Mouse (Mus musculus) G1E (cell line): ENCODE results near the gene Olfr1184. TPM values are rescaled to one million over a fixed set of nuclear protein-coding genes. Genes with fewer than 3 reads are reported as not detected.
"Not testable (repeated sequence)": the region's sequence is repeated elsewhere in the genome, so short reads cannot be mapped to it uniquely, and the experiment has no call there.

Experiments used
- ATAC-seq: 2 replicates; pipeline ENCODE4 v1.8.0; 2016; ENCODE audit warnings: mild to moderate bottlenecking; ENCODE audit not compliant: insufficient number of reproducible peaks, poor library complexity, low FRiP score, severe bottlenecking; ENCODE audit errors: extremely low read depth
- DNase-seq: peaks from one replicate; pipeline ENCODE4 v3.0.0; 2012; ENCODE audit warnings: low spot score
- H3K27me3 ChIP-seq: 2 replicates; pipeline ENCODE4 v1.6.1; 2012; ENCODE audit warnings: mild to moderate bottlenecking, low read length, inconsistent platforms; ENCODE audit not compliant: insufficient read depth
- H3K36me3 ChIP-seq: replicated peaks from 2 replicates; pipeline ENCODE3; 2012; ENCODE audit warnings: mild to moderate bottlenecking, inconsistent platforms
- H3K4me1 ChIP-seq: 2 replicates; pipeline ENCODE4 v1.6.1; 2012; ENCODE audit warnings: low read depth, low read length, inconsistent platforms, mixed read lengths; ENCODE audit not compliant: insufficient read depth
- H3K4me3 ChIP-seq: 2 replicates; pipeline ENCODE4 v1.5.1; 2012; ENCODE audit warnings: low read depth, mild to moderate bottlenecking, inconsistent platforms, low read length, moderate library complexity, mixed read lengths
- H3K9me3 ChIP-seq: replicated peaks from 2 replicates; pipeline ENCODE4 v1.6.1; 2012; ENCODE audit warnings: inconsistent platforms
- CTCF ChIP-seq: IDR thresholded peaks from 2 replicates; pipeline ENCODE4 v1.5.1; 2012; ENCODE audit warnings: low read depth, low read length, inconsistent platforms, mixed read lengths
- GATA1 ChIP-seq: IDR thresholded peaks from 2 replicates; pipeline ENCODE4 v1.6.1; 2012; ENCODE audit warnings: borderline replicate concordance, low read length, inconsistent platforms, mixed read lengths
- GATA2 ChIP-seq: IDR thresholded peaks from 2 replicates; pipeline ENCODE4 v1.6.1; 2012; ENCODE audit warnings: low read depth, low read length, inconsistent platforms, borderline replicate concordance
- POLR2AphosphoS5 ChIP-seq: IDR thresholded peaks from 2 replicates; pipeline ENCODE4 v1.6.1; 2012; ENCODE audit warnings: low read depth, low read length, inconsistent platforms; ENCODE audit not compliant: insufficient replicate concordance
- TAL1 ChIP-seq: conservative IDR thresholded peaks from 2 replicates; pipeline ENCODE4 v1.6.1; 2012; ENCODE audit warnings: low read depth, low read length, inconsistent platforms, mixed read lengths
- polyA plus RNA-seq: library from polyadenylated mRNA; stranded (reverse); fragments of >175 nt; gene quantifications from 2 replicates; pipeline ENCODE4 v1.2.3, GENCODE M21; 2012
- total RNA-seq, 2 experiments: library from RNA; stranded (forward) in 1 of 2; stranded (reverse) in 1 of 2; fragments of 200-1000 nt in 1 of 2; fragments of >200 nt in 1 of 2; fragmentation: Nextera tagmentation in 1 of 2; gene quantifications; 2 replicates each; pipeline ENCODE4 v1.2.3; 2014 to 2017

Olfr1184 gene
- not detected in 2 replicates for total RNA-seq (2014; fragmentation: Nextera tagmentation)
- total RNA-seq (2017): not detected in 2 replicates
- polyA plus RNA-seq: not detected in 2 replicates

- DNase-seq: no peak
- no peaks in the 10 kb centered on the region for H3K9me3 ChIP-seq
- TF ChIP-seq GATA2: no peak
- no peak for TF ChIP-seq GATA1
- no peak for TF ChIP-seq POLR2AphosphoS5
- no peak for TF ChIP-seq CTCF
- no peak for TF ChIP-seq TAL1
- ATAC-seq: no peak; the same call in 1 of the 2 replicates
- no peak within 1 kb of the TSS for H3K4me3 ChIP-seq
- no peaks in the 10 kb centered on the region for H3K27me3 ChIP-seq
- no peaks in the 10 kb centered on the region for H3K36me3 ChIP-seq
- no peaks in the 10 kb centered on the region for H3K4me1 ChIP-seq
Measured at GRCm38 (mm10) chr2:88483298-88483697, at the start of gene Olfr1184. TSS of gene Olfr1184 (plus strand) at chr2:88483598.

GRCm38 (mm10) chr2:88449031-88449430 is 34.4 kb upstream of the Olfr1184 start, which contains the start of gene Gm13757:
TSS of gene Gm13757 (minus strand) at chr2:88449131.
- Histone ChIP-seq H3K4me1 (no peaks in the 10 kb centered on the region), H3K4me3 (no peak within 1 kb of the TSS), H3K27me3 (no peaks in the 10 kb centered on the region), H3K9me3 (0 out of 2 replicates have a peak, but pooled peaks cover 4% of the 10 kb centered on the region), H3K36me3 (no peaks in the 10 kb centered on the region)
- no peak for ATAC-seq
- no peak for DNase-seq
- TF ChIP-seq GATA2 (no peak), CTCF (no peak), GATA1 (no peak), POLR2AphosphoS5 (no peak), TAL1 (no peak)

DNA sequence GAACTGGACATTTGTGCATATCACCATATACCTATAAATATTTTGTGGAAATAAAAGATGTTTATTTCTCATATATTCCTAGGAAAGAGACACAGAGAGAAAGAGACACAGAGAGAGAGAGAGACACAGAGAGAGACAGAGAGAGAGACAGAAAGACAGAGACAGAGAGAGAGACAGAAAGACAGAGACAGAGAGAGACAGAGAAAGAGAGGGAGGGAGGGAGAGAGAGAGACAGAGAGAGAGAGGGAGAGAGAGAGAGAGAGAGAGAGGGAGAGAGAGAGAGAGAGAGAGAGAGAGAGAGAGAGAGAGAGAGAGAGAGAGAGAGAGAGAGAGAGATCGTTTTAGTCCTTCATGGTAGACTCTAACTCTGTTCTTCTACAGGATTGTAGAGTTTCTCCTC is 28.8 kb upstream of the Olfr1184 start, which contains the start of gene Olfr1183:
Gene Olfr1183 (plus strand): TSS at position 301 of the 400 bp plus-strand sequence.
- not testable (repeated sequence) for ATAC-seq, H3K4me3 ChIP-seq, H3K27me3 ChIP-seq, H3K4me1 ChIP-seq, H3K36me3 ChIP-seq, H3K9me3 ChIP-seq, DNase-seq

DNA sequence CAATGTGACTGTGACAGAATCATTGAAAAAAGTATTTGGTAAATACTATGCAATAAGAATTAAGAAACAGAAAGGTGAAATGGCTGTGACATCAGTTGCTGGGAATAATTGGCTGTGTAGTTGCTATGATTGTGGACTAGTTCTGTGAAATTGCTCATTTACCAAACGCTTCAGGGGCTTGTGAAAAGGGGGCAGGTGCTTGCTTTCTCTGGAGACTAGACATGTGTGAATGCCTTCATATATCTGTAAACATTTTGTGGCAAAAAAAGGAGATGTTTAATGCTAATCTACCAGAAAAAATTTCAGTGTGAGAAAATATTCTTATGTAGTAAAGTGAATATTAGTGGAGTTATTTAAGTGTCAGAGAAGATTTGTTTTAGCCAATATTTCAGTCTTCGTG is 9.6 kb downstream of the Olfr1184 start, which contains the start of gene Olfr1185-ps1:
Gene Olfr1185-ps1 (plus strand): TSS at position 301 of the 400 bp plus-strand sequence.
- 0 out of 2 replicates have a peak, but pooled peaks cover 2% of the 10 kb centered on the region for H3K9me3 ChIP-seq
- DNase-seq (no peak), ATAC-seq (no peak)
- H3K4me1 ChIP-seq: no peaks in the 10 kb centered on the region
- no peaks in the 10 kb centered on the region for H3K27me3 ChIP-seq
- no peaks in the 10 kb centered on the region for H3K36me3 ChIP-seq
- H3K4me3 ChIP-seq: no peak within 1 kb of the TSS
- no peak for TF ChIP-seq GATA1
- no peak for TF ChIP-seq POLR2AphosphoS5
- TF ChIP-seq CTCF: no peak
- TF ChIP-seq GATA2: no peak
- TF ChIP-seq TAL1: no peak

DNA sequence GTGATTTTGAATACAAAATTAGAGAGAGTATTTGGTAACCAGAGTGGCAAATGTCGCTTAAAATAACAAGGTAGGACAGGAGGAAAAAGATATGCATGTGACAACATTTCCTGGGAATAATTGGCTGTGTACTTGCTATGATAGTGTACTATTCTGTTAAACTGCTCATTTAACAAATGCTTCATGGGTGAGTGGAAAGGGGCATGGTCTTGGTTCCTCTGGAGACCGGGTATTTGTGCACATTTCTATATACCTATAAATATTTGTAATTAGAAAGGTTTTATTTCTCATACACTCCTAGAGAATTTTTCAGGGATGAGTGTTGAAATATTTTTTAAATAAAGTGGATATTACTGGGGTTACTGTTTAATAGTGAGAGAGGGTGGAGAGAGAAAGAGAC is 34.9 kb downstream of the Olfr1184 start, which contains the start of gene Olfr1186:
Gene Olfr1186 (plus strand): TSS at position 301 of the 400 bp plus-strand sequence.
- no peaks in the 10 kb centered on the region for H3K9me3 ChIP-seq
- ATAC-seq: no peak
- DNase-seq: no peak
- no peaks in the 10 kb centered on the region for H3K36me3 ChIP-seq
- no peak within 1 kb of the TSS for H3K4me3 ChIP-seq
- TF ChIP-seq POLR2AphosphoS5 (no peak), GATA1 (no peak), CTCF (no peak)
- no peaks in the 10 kb centered on the region for H3K27me3 ChIP-seq
- no peaks in the 10 kb centered on the region for H3K4me1 ChIP-seq

GRCm38 (mm10) chr2:88525720-88526119 is 42.3 kb downstream of the Olfr1184 start:
- TF ChIP-seq CTCF: no peak
- no peak for TF ChIP-seq TAL1
- no peak for TF ChIP-seq GATA1
- TF ChIP-seq GATA2: no peak
- no peak for TF ChIP-seq POLR2AphosphoS5
- H3K9me3 ChIP-seq: peaks cover 5% of the 10 kb centered on the region; the same call in 1 of the 2 replicates
- no peak for ATAC-seq
- no peaks in the 10 kb centered on the region for H3K4me1 ChIP-seq
- H3K36me3 ChIP-seq: no peaks in the 10 kb centered on the region
- DNase-seq: no peak
- H3K4me3 ChIP-seq: no peak overlapping the region
- H3K27me3 ChIP-seq: no peaks in the 10 kb centered on the region

Other genes with a start within 250 kb of the Olfr1184 start
Only the 20 nearest of the 21 such genes appear.
- not detected in 2 replicates for gene Olfr1173, start 203.7 kb upstream of the Olfr1184 start, total RNA-seq (2014; fragmentation: Nextera tagmentation)
- gene Olfr1173, start 203.7 kb upstream of the Olfr1184 start, total RNA-seq (2017): 0.12 TPM in 1 of 2 replicates, not detected in the other
- gene Olfr1173, start 203.7 kb upstream of the Olfr1184 start, polyA plus RNA-seq: not detected in 2 replicates
- gene Olfr1174-ps, start 168.5 kb upstream of the Olfr1184 start, total RNA-seq (2014; fragmentation: Nextera tagmentation): not detected in 2 replicates
- 0.06 and 0.16 TPM in 2 replicates for gene Olfr1174-ps, start 168.5 kb upstream of the Olfr1184 start, total RNA-seq (2017)
- not detected in 2 replicates for gene Olfr1174-ps, start 168.5 kb upstream of the Olfr1184 start, polyA plus RNA-seq
- gene Olfr1175-ps, start 156.4 kb upstream of the Olfr1184 start, total RNA-seq (2014; fragmentation: Nextera tagmentation): not detected in 2 replicates
- gene Olfr1175-ps, start 156.4 kb upstream of the Olfr1184 start, total RNA-seq (2017): 0.11 and 0.12 TPM in 2 replicates
- not detected in 2 replicates for gene Olfr1175-ps, start 156.4 kb upstream of the Olfr1184 start, polyA plus RNA-seq
- not detected in 2 replicates for gene Olfr1176, start 146.9 kb upstream of the Olfr1184 start, total RNA-seq (2014; fragmentation: Nextera tagmentation)
- gene Olfr1176, start 146.9 kb upstream of the Olfr1184 start, total RNA-seq (2017): not detected in 2 replicates
- not detected in 2 replicates for gene Olfr1176, start 146.9 kb upstream of the Olfr1184 start, polyA plus RNA-seq
- not detected in 2 replicates for gene Olfr1177-ps, start 137.1 kb upstream of the Olfr1184 start, total RNA-seq (2014; fragmentation: Nextera tagmentation)
- 0.05 TPM in 1 of 2 replicates, not detected in the other for gene Olfr1177-ps, start 137.1 kb upstream of the Olfr1184 start, total RNA-seq (2017)
- gene Olfr1177-ps, start 137.1 kb upstream of the Olfr1184 start, polyA plus RNA-seq: not detected in 2 replicates
- gene Olfr1178, start 96.5 kb upstream of the Olfr1184 start, total RNA-seq (2014; fragmentation: Nextera tagmentation): not detected in 2 replicates
- 0.06 and 0.49 TPM in 2 replicates for gene Olfr1178, start 96.5 kb upstream of the Olfr1184 start, total RNA-seq (2017)
- not detected in 2 replicates for gene Olfr1178, start 96.5 kb upstream of the Olfr1184 start, polyA plus RNA-seq
- gene Olfr1179, start 77.1 kb upstream of the Olfr1184 start, total RNA-seq (2014; fragmentation: Nextera tagmentation): not detected in 2 replicates
- gene Olfr1179, start 77.1 kb upstream of the Olfr1184 start, total RNA-seq (2017): 0.16 TPM in 1 of 2 replicates, not detected in the other
- not detected in 2 replicates for gene Olfr1179, start 77.1 kb upstream of the Olfr1184 start, polyA plus RNA-seq
- gene Olfr1180, start 64.4 kb upstream of the Olfr1184 start, total RNA-seq (2014; fragmentation: Nextera tagmentation): not detected in 2 replicates
- gene Olfr1180, start 64.4 kb upstream of the Olfr1184 start, total RNA-seq (2017): 0.11 TPM in 1 of 2 replicates, not detected in the other
- not detected in 2 replicates for gene Olfr1180, start 64.4 kb upstream of the Olfr1184 start, polyA plus RNA-seq
- gene Olfr1181, start 57.4 kb upstream of the Olfr1184 start, total RNA-seq (2014; fragmentation: Nextera tagmentation): not detected in 2 replicates
- gene Olfr1181, start 57.4 kb upstream of the Olfr1184 start, total RNA-seq (2017): 0.33 TPM in 1 of 2 replicates, not detected in the other
- not detected in 2 replicates for gene Olfr1181, start 57.4 kb upstream of the Olfr1184 start, polyA plus RNA-seq
- gene Gm13757, start 34.5 kb upstream of the Olfr1184 start, total RNA-seq (2014; fragmentation: Nextera tagmentation): not detected in 2 replicates
- gene Gm13757, start 34.5 kb upstream of the Olfr1184 start, total RNA-seq (2017): 0.05 TPM in 1 of 2 replicates, not detected in the other
- gene Gm13757, start 34.5 kb upstream of the Olfr1184 start, polyA plus RNA-seq: not detected in 2 replicates
- gene Olfr1183, start 28.7 kb upstream of the Olfr1184 start, total RNA-seq (2014; fragmentation: Nextera tagmentation): not detected in 2 replicates
- under 0.01 and 0.06 TPM in 2 replicates for gene Olfr1183, start 28.7 kb upstream of the Olfr1184 start, total RNA-seq (2017)
- gene Olfr1183, start 28.7 kb upstream of the Olfr1184 start, polyA plus RNA-seq: not detected in 2 replicates
- not detected in 2 replicates for gene Olfr1185-ps1, start 9.7 kb downstream of the Olfr1184 start, total RNA-seq (2014; fragmentation: Nextera tagmentation)
- gene Olfr1185-ps1, start 9.7 kb downstream of the Olfr1184 start, total RNA-seq (2017): 0.05 and 0.06 TPM in 2 replicates
- not detected in 2 replicates for gene Olfr1185-ps1, start 9.7 kb downstream of the Olfr1184 start, polyA plus RNA-seq
- not detected in 2 replicates for gene Olfr1186, start 35.0 kb downstream of the Olfr1184 start, total RNA-seq (2014; fragmentation: Nextera tagmentation)
- 0.27 TPM in 1 of 2 replicates, not detected in the other for gene Olfr1186, start 35.0 kb downstream of the Olfr1184 start, total RNA-seq (2017)
- gene Olfr1186, start 35.0 kb downstream of the Olfr1184 start, polyA plus RNA-seq: not detected in 2 replicates
- not detected in 2 replicates for gene Olfr1188, start 73.3 kb downstream of the Olfr1184 start, total RNA-seq (2014; fragmentation: Nextera tagmentation)
- gene Olfr1188, start 73.3 kb downstream of the Olfr1184 start, total RNA-seq (2017): 0.17 and 0.27 TPM in 2 replicates
- not detected in 2 replicates for gene Olfr1188, start 73.3 kb downstream of the Olfr1184 start, polyA plus RNA-seq
- gene Olfr1189, start 102.9 kb downstream of the Olfr1184 start, total RNA-seq (2014; fragmentation: Nextera tagmentation): not detected in 2 replicates
- 0.06 and 0.16 TPM in 2 replicates for gene Olfr1189, start 102.9 kb downstream of the Olfr1184 start, total RNA-seq (2017)
- gene Olfr1189, start 102.9 kb downstream of the Olfr1184 start, polyA plus RNA-seq: not detected in 2 replicates
- gene Olfr1191-ps1, start 156.9 kb downstream of the Olfr1184 start, total RNA-seq (2014; fragmentation: Nextera tagmentation): not detected in 2 replicates
- gene Olfr1191-ps1, start 156.9 kb downstream of the Olfr1184 start, total RNA-seq (2017): 0.05 TPM in 1 of 2 replicates, not detected in the other
- not detected in 2 replicates for gene Olfr1191-ps1, start 156.9 kb downstream of the Olfr1184 start, polyA plus RNA-seq
- gene Olfr1192-ps1, start 164.9 kb downstream of the Olfr1184 start, total RNA-seq (2014; fragmentation: Nextera tagmentation): not detected in 2 replicates
- 0.12 and 0.27 TPM in 2 replicates for gene Olfr1192-ps1, start 164.9 kb downstream of the Olfr1184 start, total RNA-seq (2017)
- gene Olfr1192-ps1, start 164.9 kb downstream of the Olfr1184 start, polyA plus RNA-seq: not detected in 2 replicates
- gene Olfr1193, start 192.0 kb downstream of the Olfr1184 start, total RNA-seq (2014; fragmentation: Nextera tagmentation): not detected in 2 replicates
- 0.12 and 0.55 TPM in 2 replicates for gene Olfr1193, start 192.0 kb downstream of the Olfr1184 start, total RNA-seq (2017)
- not detected in 2 replicates for gene Olfr1193, start 192.0 kb downstream of the Olfr1184 start, polyA plus RNA-seq
- not detected in 2 replicates for gene Olfr1195, start 205.6 kb downstream of the Olfr1184 start, total RNA-seq (2014; fragmentation: Nextera tagmentation)
- gene Olfr1195, start 205.6 kb downstream of the Olfr1184 start, total RNA-seq (2017): not detected in 2 replicates
- gene Olfr1195, start 205.6 kb downstream of the Olfr1184 start, polyA plus RNA-seq: not detected in 2 replicates
- gene Olfr1196, start 221.0 kb downstream of the Olfr1184 start, total RNA-seq (2014; fragmentation: Nextera tagmentation): not detected in 2 replicates
- gene Olfr1196, start 221.0 kb downstream of the Olfr1184 start, total RNA-seq (2017): 0.06 and 0.11 TPM in 2 replicates
- not detected in 2 replicates for gene Olfr1196, start 221.0 kb downstream of the Olfr1184 start, polyA plus RNA-seq